Mouse (Mus musculus): Measurements from ENCODE around the gene Pamr1.

DNA sequence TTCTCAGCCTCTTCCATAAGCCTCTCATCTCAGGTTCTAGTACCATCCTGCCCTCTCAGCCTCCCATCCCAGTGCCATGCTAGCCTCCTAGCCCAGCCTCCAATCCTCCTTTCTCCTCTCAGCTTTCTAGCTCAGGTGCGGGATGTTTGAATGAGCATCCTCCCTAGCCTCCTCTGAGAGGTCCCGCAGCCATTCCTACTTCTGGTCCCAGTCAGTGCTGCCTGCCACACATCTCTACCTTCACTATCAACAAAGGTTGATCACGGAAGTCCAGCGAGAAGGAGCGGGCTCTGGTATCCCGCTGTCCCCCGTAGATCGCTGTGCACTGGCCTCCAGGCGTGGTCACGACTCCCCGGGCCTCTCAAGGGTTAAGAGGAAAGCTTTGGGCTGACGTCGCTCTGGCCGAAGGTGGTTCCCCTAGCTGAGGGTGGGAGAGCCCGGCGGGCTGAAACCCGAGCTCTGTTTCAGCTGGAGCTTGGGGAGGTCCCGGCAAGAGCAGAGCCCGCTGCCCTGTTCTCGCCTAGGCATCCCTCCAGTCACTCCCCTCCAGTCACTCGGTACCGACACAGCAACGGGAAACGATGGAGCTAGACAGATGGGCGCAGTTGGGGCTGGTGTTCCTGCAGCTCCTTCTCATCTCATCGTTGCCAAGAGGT lies at the start of gene Pamr1:
- no peak for TF ChIP-seq CTCF (conservative IDR thresholded peaks at IDR 0.05; ENCODE audit: low read length)
- TF ChIP-seq NANOG (IDR thresholded peaks at IDR 0.05; ENCODE audit: borderline replicate concordance, low read length): no peak
- TF ChIP-seq POU5F1 (IDR thresholded peaks at IDR 0.05; ENCODE audit: borderline replicate concordance, low read length): no peak
